Mouse (Mus musculus) thymus, postnatal 10 days (tissue): Measurements from ENCODE around the gene Tmem274.
"Not testable (repeated sequence)": the region's sequence is repeated elsewhere in the genome, so short reads cannot be mapped to it uniquely, and the experiment has no call there.

Experiments
- DNase-seq, 2 experiments: peaks; one replicate each; pipeline ENCODE4 v3.0.0; 2021; ENCODE audit warnings: low spot score in 2 of 2

Gene Tmem274

GRCm38 (mm10) chr4:149477078-149477477 lies at the start of gene Tmem274:
Gene Tmem274 (plus strand): TSS chr4:149477378.
- no peak for DNase-seq

DNA sequence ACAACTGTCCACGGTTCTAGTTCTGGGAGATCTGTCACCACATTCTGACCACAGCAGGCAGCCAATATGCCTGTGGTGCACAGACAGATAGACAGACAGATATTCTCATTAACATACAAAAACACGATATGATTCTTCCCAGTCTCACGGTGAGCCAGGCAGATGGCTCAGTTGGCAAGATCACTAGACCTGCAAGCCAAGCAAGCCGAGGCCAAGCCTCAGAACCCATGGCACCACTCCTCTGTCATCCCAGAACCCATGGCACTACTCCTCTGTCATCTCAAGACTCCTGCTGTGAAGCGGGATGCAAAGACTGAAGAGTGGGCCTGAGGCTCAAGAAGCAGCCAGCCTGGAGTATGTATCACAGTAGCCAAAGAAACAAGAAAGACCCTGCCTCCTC lies 47.6 kb upstream of the Tmem274 start:
- DNase-seq, result no peak

DNA sequence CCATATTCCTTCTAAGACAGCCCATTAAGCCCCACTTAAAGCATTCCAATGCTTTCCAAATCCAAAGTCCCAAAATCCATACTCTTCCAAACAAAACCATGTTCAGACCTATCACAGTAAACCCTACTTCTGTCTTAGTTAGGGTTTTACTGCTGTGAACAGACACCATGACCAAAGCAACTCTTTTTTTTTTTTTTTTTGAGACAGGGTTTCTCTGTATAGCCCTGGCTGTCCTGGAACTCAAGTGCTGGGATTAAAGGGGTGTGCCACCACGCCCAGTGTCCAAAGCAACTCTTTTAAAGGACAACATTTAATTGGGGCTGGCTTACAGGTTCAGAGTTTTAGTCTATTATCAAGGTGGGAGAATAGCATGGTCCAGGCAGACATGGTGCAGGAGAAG lies 45.3 kb upstream of the Tmem274 start:
- not testable (repeated sequence) for DNase-seq

DNA sequence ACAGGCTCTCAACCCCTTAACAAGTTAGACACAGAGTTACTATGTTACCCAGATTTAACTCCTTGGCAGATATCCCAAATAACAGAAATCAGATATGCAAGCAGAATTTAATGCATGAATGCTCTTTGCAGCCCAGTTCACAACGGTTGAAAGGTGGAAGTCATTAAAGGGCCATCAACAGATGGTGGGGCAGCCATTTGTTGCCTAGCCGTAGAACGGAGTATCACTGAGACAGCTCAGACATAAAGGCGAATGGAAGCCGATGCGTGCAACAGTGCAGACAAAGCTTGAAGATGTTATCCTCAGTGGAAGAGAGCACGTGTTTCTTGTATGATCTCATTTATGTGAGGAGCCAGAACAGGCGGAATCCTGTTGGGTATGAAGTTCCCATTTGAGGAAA lies 36.6 kb upstream of the Tmem274 start:
- DNase-seq, result no peak

GRCm38 (mm10) chr4:149442436-149442835 lies 34.7 kb upstream of the Tmem274 start:
- DNase-seq, result no peak

DNA sequence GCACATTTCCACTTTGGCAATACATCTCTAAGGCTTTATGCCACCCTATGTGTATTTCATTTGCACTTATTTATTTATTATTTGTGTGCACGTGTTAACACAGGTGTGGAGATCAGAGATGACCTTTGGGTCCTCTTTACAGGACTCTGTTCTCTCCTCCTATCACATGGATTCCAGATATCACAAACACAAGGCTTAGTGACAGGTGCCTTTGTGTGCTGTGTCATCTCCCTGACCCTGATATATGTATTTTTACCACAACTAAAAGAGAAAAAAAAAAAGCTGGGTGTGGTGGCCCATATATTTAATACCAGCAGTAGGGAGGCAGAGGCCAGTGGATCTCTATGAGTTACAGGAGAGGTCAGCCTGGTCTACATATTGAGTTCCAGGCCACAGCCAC lies 32.7 kb upstream of the Tmem274 start:
- no peak for DNase-seq

- peak; percentile 82 to 85 for DNase-seq
These were observed 32.0 kb upstream of the Tmem274 start for GRCm38 (mm10) chr4:149444964-149445701.

DNA sequence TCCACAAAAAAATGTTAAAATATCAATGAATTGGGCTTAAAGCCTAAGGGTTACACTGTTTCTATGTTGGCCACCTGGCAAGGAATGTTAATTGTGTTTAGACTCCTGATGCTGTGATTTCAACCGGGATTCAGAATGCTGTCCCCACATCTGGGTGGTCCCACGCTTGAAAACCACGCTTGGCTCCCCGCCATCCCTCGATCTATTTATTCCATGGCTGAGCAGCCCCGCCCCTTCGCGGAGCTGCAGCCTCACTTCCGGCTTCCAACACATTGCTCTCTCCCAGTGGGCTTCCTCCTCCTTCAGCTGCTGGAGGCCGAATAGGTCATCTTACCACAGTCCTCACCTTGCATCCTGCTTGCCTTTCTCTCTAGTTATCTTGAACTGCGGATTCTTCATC lies 31.3 kb upstream of the Tmem274 start:
- peak; percentile 31 to 33 for DNase-seq

DNA sequence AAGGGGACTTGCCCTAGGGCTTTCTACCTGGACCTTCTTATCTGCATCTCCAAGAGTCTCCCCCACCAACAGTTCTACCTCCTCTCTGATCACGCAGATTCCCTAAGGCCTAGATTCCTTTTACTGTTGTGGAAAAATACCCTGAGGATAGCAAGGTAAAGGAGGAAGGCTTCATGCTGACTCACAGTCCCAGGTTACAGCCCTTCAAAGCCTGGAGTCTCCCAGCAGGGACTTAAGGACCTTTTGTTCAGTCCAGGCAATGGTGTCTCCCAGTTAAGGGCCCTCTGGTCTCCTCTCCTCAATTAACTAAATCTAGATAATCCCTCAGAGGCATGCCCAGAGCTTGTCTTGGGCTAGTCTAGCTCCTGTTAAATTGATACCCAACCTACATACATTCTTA lies 30.9 kb upstream of the Tmem274 start:
- no peak for DNase-seq

DNA sequence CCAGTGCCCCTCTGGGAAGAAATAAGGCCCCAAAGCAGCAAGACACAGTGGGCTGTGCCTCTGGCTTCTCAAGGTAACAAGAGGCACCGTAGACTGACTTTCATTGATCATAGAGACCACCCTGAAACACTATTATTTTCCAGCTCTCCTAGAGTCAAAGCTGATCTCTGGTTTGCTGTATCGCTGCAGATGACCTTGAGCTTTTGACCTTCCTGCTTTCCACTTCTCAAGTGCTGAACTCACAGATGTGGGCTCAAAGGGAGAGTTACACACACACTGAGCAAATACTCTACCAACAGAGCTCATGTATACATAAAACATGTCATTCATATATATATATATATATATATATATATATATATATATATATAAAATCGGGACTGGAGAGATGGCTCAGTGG lies 26.5 kb upstream of the Tmem274 start:
- DNase-seq, result no peak

DNA sequence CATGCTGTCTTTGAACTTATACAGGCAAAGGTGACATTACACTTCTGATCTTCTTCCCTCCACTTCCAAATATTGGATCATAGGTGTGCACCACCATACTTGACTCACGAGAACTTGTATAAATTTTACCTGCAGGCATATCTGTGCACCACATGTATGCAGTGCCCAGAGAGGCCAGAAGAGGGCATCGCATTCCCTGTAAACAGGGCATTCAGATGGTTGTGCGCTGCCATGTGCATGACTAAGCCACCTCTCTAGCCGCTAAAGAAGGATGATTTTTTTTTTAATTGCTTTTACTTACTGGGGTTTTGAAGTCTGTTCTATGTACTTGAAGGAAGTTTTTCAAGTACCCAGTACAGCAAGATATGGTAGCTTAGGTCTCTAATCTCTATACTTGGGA lies 23.5 kb upstream of the Tmem274 start:
- peak; percentile 62 to 80 for DNase-seq

GRCm38 (mm10) chr4:149454263-149454662 lies 22.9 kb upstream of the Tmem274 start:
- no peak for DNase-seq

DNA sequence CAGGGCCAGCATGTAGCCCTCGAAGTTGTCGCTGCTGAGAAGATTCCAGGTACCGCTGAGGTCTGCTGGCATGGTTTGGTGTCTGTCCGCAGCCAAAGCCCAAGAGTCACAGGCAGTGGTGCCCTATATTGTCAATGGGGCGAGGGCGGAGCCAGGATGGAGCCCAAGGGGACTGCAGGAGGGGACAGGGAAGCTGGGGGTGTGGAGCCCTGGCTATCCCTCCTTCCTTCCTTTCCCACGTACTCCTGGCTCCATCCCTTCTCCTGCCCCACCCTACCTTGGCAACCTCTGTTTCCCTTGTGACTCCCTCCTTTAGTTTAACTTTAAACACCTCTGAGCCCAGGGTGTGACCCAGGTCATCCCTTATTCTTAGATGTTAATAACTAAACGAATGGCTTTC lies 22.3 kb upstream of the Tmem274 start, which contains the start of gene Rbp7:
Rbp7 (minus strand) TSS at position 100 of the 400 bp plus-strand sequence.
- DNase-seq, result no peak

GRCm38 (mm10) chr4:149457163-149457562 lies 20.0 kb upstream of the Tmem274 start:
- not testable (repeated sequence) for DNase-seq

DNA sequence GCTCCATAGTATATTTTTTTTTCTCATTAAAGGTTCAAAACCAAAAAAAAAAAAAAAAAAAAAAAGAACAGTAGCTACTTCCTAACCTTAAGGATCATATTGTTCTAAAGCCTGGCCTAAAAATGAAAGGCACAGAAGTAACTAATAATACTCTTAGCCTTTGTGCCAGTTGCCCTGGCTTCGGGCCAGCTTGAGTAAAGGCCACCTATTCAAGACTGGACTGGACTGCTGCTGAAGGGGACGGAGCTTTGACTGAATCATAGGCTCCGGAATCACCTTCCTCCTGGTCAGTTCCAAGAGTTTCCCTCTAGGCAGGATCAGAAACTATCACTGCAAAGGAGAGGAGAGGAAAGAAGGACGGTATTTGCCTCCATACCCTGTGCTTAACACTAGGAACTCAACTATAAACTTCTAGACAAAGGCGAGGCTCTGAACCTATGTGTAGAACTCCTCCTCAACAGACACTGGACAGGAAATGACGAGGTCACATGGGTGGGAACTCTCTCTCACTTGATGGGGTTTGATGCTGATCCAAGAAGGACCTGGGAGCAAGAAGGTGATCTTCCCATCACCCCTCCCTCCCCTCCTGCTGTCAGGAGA lies 19.2 kb upstream of the Tmem274 start:
- DNase-seq, result no peak

DNA sequence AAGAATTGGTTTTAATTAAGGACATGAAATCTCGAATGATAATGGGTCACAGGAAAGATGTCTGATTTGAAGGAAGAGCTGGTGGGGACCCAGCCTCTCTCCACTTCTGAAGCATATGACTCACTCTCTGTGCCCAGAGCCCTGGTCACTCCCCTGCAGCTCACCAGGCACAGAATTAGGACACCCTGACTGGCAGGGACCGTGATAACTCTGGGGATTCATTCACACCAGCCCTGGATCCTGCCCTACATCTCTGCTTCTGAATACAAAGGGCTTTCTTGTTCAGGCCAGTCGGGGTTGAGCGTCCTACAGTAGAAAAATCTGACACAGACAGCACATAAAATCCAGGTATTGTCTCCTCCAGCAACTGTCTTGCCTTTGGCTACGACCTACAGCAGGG lies 18.7 kb upstream of the Tmem274 start:
- no peak for DNase-seq

DNA sequence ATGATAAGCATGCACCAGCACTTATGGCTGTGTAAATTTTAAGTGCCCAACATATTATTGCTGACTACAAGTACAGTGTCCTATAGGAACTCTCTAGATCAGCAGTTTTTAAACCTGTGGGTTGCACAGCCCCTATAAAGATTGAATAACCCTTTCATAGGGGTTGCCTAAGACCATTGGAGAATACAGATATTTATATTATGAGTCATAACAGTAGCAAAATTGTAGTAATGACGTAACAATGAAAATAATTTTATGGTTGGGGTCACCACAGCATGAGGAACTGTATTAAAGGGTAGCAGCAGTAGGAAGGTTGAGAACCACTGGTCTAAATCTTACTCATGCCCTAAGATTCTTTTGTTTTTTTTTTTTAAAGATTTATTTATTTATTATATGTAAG lies 17.8 kb upstream of the Tmem274 start:
- DNase-seq, result no peak

- DNase-seq, result not testable (repeated sequence)
These were observed 16.7 kb upstream of the Tmem274 start for GRCm38 (mm10) chr4:149460475-149460874.

- no peak for DNase-seq
These were observed 15.4 kb upstream of the Tmem274 start for GRCm38 (mm10) chr4:149461579-149462304.

DNA sequence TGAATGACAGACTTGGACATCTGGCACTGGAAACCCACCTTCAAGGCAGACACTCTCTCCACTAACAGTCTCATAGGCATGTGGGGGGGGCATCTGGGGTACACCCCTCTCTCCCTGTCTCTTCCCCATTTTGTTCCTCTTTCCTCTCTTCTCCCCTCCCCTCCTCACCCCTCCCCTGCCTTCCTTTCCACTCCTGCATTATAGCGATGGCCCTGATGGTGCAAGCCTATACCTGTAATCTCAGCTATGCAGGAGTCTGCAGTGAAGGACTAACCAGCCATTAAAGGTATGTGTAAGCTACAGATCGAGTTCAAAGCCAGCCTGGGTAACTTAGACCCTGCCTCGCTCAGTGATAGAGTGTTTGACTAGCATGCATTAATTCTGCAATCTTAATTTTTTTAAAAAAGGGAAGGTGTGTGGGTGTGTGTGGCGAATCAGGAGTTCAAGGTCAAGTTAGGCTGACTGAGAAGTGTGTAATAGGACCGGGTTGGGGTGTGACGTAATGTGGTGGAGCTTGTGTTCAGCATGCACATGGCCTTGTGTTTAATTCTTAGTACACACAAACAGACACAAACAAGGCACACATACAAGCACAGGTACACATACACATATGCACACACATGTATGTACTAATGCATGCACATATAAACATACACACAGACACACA lies 14.7 kb upstream of the Tmem274 start:
- DNase-seq, result no peak

DNA sequence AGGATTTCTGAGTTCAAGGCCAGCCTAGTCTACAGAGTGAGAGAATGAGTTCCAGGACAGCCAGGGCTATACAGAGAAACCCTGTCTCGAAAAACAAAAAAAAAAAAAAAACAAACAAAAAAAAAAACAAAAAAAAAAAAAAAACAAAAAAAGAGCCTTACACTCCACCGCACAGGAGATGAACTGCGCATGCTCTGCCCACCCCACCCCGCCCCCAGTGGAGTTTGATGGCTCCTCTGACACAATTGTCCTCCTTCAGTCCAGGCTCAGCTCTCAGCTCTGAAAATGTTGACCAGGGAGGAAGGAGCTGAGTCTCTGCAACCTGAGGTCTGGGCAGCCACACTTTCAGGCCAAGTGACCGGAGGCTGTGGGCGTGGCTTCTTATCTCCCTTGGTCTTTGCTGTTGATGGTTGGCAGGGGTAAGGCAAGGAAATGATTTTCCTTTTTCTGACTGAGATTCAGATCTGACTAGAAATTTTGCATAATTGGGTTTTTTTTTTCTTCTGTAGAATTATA lies 13.7 kb upstream of the Tmem274 start:
- DNase-seq, result no peak

DNA sequence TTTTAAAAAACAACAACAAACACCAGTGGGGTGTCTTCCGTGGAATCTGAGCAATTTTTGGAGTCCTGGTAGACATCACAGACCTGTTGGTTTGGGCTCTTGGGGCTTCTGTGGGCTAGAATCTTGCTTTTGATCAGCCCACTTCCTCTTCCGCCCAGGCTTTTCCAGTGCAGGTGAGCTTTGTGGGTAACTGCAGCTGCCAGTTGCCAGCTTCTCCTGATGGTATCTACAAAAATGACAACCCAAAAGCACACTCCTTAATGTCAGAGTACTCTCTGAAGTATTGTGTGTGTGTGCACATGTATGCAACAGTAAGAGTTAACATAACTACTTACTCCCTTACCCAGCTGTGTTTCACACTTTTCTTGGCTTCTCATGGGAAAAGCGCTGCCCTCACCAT lies 7.6 kb upstream of the Tmem274 start:
- DNase-seq, result peak; percentile 82 to 83
